Mouse (Mus musculus) small intestine, adult 2 months (tissue): ENCODE data around the gene Sec22a. TPM values are rescaled to one million over a fixed set of nuclear protein-coding genes. Genes with fewer than 3 reads are reported as not detected.
A peak's percentile ranks its signal among the peaks of the same experiment; 100 is the strongest.

ENCODE experiments used
- H3K27ac ChIP-seq: fragments of 200-500 bp; 2 replicates; pipeline ENCODE4 v1.5.1; 2012; ENCODE audit warnings: low read depth, low read length, control low read depth, inconsistent platforms; ENCODE audit not compliant: insufficient read depth
- H3K27me3 ChIP-seq: fragments of 200-500 bp; 2 replicates; pipeline ENCODE4 v1.6.1; 2012; ENCODE audit warnings: mild to moderate bottlenecking, moderate library complexity, low read length, inconsistent platforms; ENCODE audit not compliant: control insufficient read depth, insufficient read depth
- H3K36me3 ChIP-seq: fragments of 200-500 bp; 2 replicates; pipeline ENCODE4 v1.6.1; 2012; ENCODE audit warnings: mild to moderate bottlenecking, low read length, control low read depth, inconsistent platforms; ENCODE audit not compliant: control insufficient read depth, insufficient read depth
- H3K4me1 ChIP-seq: fragments of 200-500 bp; 2 replicates; pipeline ENCODE4 v1.6.1; 2012; ENCODE audit warnings: low read length, inconsistent platforms, mixed read lengths; ENCODE audit not compliant: control insufficient read depth, insufficient read depth, insufficient read length
- H3K4me3 ChIP-seq: fragments of 200-500 bp; 2 replicates; pipeline ENCODE4 v1.5.1; 2012; ENCODE audit warnings: low read depth, mild to moderate bottlenecking, control low read depth, inconsistent platforms, low read length, moderate library complexity
- CTCF ChIP-seq: fragments of 200-500 bp; IDR thresholded peaks from 2 replicates; pipeline ENCODE4 v1.5.1; 2012; ENCODE audit warnings: low read depth, mild to moderate bottlenecking, control low read depth, inconsistent platforms, low read length, moderate library complexity, mixed read lengths; ENCODE audit not compliant: insufficient replicate concordance, insufficient read length; ENCODE audit errors: extremely low read depth
- POLR2A ChIP-seq: fragments of 200-500 bp; IDR thresholded peaks from 2 replicates; pipeline ENCODE4 v1.6.1; 2012; ENCODE audit warnings: low read depth, mild to moderate bottlenecking, control low read depth, inconsistent platforms, low read length, moderate library complexity
- WGBS: fragments of 180-500 bp; shearing (Covaris S2); methylation state at CpG from one replicate; pipeline ENCODE4 v1.1.7; 2018; 5-methylcytosine and 5-hydroxymethylcytosine counted together
- polyA plus RNA-seq: library from polyadenylated mRNA; depleted of rRNA; stranded (reverse); fragments of >200 nt; gene quantifications from 2 replicates; pipeline ENCODE4 v1.2.3, GENCODE M21; 2012

Sec22a gene
- polyA plus RNA-seq, 1 experiment: 7.0 TPM

DNA sequence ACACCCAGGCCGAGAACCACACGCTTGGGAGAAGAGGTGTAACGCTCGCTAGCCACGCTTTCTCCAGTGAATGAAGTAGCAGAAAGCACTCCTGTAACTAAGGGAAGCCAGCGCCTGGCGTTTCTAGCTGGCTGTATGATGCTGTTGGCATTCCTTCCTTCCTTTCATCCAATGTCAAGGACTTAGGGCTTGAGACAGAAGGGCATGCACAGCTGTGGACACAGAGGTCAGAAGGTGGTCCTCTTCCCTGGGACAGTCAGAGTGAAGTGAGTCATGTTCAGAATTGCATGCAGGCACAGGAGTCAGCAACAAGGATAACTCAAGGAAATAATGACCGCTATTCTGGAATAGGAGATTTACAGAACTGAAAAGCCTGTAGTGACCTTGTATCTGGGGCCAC is 29.1 kb upstream of the Sec22a start:
- TF ChIP-seq CTCF (no peak), POLR2A (no peak)
- no peaks in the 10 kb centered on the region for H3K4me1 ChIP-seq
- H3K4me3 ChIP-seq: no peak overlapping the region
- H3K36me3 ChIP-seq: no peaks in the 10 kb centered on the region; the same call in 1 of the 2 replicates
- H3K27ac ChIP-seq: no peak overlapping the region
- WGBS: 85% methylated on average over 8 of the region's 8 CpGs
- H3K27me3 ChIP-seq: no peaks in the 10 kb centered on the region

DNA sequence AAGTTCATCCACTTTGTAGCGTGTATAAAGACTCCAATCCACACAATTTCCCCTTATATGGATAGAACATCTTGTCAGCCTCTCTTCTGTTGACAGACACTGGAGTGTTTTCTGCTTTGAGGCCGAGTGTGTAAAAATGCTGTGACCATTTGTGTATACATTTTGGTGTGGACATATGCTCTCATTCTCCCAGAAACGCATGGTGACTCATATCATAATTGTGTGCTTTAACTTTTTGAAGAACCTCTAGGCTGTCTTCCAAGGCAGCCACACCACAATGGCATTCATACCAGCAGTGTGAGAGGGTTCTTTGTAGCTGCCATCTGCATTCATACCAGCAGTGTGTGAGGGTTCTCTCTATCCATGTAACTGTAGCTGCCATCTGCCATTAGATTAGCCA is 21.9 kb upstream of the Sec22a start:
- TF ChIP-seq CTCF (no peak), POLR2A (no peak)
- no peak overlapping the region for H3K4me3 ChIP-seq
- 72% methylated on average over 3 of the region's 3 CpGs for WGBS
- no peaks in the 10 kb centered on the region for H3K27me3 ChIP-seq
- no peak overlapping the region for H3K27ac ChIP-seq
- no peaks in the 10 kb centered on the region for H3K4me1 ChIP-seq
- no peaks in the 10 kb centered on the region for H3K36me3 ChIP-seq

DNA sequence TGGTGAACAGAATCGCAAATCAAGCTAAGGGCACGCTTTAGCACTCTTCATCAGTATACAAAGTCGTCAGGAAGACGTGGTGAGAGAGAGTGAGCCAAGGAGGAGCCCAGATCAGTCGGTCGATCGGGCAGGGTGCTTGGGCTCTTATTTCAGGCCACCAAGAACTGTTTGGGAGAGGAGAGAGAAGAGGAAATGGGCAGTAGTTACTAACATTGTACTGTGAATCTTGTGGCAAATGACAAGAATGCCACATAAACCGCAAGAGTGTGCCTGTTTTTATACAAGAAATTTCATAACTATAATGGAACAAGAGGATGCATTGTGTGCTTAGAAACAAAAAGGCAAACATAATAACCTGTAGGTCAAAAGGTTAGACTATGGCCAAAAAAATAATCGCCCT is 16.3 kb upstream of the Sec22a start:
- Histone ChIP-seq H3K27ac (peak overlapping the region; percentile 77), H3K36me3 (no peaks in the 10 kb centered on the region), H3K27me3 (no peaks in the 10 kb centered on the region), H3K4me3 (no peak overlapping the region), H3K4me1 (peaks cover 6% of the 10 kb centered on the region; the same call in 1 of the 2 replicates)
- TF ChIP-seq CTCF: no peak
- TF ChIP-seq POLR2A: no peak
- 79% methylated on average over 9 of the region's 9 CpGs for WGBS

DNA sequence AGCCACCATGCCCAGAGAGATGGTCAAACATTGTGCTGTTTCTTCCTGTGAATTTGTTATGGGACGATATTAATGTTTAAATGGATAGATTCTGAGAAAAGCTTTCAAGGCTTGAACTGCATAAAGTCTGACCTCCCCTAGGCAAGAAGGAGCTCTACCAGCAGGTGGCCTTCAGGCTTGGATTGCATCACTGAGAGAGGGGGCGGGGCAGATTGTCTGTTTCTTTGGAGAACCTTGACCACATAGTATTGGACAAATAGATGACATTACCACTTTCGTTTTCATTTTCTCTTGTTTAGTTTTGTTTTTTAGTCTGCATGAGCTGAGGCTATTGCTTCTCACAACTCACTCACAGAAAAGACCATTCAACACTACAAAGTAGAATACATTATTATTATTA is 15.6 kb upstream of the Sec22a start:
- Histone ChIP-seq H3K4me1 (peaks cover 6% of the 10 kb centered on the region; the same call in 1 of the 2 replicates), H3K36me3 (no peaks in the 10 kb centered on the region), H3K4me3 (no peak overlapping the region), H3K27ac (no peak overlapping the region), H3K27me3 (no peaks in the 10 kb centered on the region)
- no peak for TF ChIP-seq POLR2A
- peak; percentile 52; the same call in 1 of the 2 replicates for TF ChIP-seq CTCF
- WGBS: 45% methylated on average over 3 of the region's 3 CpGs

DNA sequence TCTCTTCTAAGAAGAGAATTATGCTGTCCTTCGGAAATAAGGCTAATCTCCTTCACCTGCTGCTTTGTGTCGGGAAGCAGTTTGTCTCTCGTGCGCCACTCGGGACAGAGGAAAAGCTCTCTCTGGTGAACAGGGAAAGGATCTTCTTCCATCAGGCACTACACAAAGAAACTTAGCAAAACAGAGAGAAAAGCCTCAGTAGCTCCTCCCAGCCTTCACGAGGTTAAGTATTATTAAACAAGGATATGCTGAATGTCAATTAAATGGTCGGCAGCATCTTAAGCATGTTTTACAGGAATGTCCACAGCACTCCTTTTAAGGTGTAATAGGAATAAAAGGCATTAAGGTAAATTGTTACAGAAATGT is 328 bp upstream of the Sec22a start:
- Histone ChIP-seq H3K27ac (peak overlapping the region; percentile 48; the same call in 1 of the 2 replicates), H3K27me3 (no peaks in the 10 kb centered on the region), H3K36me3 (peaks cover 4% of the 10 kb centered on the region; the same call in 1 of the 2 replicates), H3K4me1 (no peaks in the 10 kb centered on the region; the same call in 1 of the 2 replicates), H3K4me3 (peak overlapping the region; percentile 95)
- under 1% methylated on average over 7 of the region's 7 CpGs for WGBS
- no peak for TF ChIP-seq POLR2A
- no peak for TF ChIP-seq CTCF

DNA sequence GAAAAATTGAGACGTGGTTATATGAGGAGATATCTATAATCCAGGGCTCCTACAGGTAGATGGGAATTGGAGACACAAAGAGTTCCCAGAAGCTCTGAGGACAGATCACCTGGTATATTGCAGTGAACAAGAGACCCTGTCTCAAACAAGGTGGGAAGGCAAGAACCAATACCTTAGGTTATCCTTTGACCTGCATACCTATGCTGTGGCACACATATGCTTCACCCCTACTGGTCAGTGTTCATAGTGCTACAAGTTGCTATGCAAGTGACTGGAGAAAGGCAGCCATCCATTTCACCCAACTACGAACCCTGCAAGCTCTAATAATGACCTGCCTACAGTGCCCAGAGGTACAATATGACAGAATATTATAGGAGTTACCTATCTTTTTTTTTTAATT is 1.5 kb downstream of the Sec22a start:
- Histone ChIP-seq H3K27me3 (no peaks in the 10 kb centered on the region), H3K36me3 (peaks cover 6% of the 10 kb centered on the region; the same call in 1 of the 2 replicates), H3K27ac (no peak overlapping the region), H3K4me1 (no peaks in the 10 kb centered on the region; the same call in 1 of the 2 replicates), H3K4me3 (no peak overlapping the region)
- no peak for TF ChIP-seq CTCF
- no peak for TF ChIP-seq POLR2A
- WGBS: 82% methylated on average over 2 of the region's 2 CpGs

DNA sequence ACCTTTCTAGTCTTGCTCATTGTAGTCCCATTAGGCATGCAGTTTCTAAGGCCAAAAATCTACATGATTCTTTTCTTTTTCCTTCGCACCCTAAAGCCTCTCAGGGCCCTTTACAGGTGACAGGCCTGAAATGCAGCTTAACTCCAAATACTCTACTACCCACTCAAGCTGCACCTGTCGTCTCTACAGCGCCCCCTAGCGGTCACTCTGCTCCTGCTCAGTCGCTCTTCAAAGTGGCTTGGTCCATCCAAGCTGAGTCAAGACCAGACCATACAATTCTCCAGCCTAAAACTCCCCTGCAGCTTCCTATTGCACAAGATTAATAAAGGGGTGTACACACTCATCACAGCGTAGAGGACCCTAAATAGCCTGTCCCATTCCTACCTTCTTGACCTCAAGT is 3.1 kb downstream of the Sec22a start:
- H3K36me3 ChIP-seq: peaks cover 7% of the 10 kb centered on the region
- 39% methylated on average over 6 of the region's 6 CpGs for WGBS
- H3K4me3 ChIP-seq: no peak overlapping the region
- no peaks in the 10 kb centered on the region for H3K27me3 ChIP-seq
- peak; percentile 86; the same call in 1 of the 2 replicates for TF ChIP-seq CTCF
- TF ChIP-seq POLR2A: no peak
- no peak overlapping the region for H3K27ac ChIP-seq
- no peaks in the 10 kb centered on the region; the same call in 1 of the 2 replicates for H3K4me1 ChIP-seq

DNA sequence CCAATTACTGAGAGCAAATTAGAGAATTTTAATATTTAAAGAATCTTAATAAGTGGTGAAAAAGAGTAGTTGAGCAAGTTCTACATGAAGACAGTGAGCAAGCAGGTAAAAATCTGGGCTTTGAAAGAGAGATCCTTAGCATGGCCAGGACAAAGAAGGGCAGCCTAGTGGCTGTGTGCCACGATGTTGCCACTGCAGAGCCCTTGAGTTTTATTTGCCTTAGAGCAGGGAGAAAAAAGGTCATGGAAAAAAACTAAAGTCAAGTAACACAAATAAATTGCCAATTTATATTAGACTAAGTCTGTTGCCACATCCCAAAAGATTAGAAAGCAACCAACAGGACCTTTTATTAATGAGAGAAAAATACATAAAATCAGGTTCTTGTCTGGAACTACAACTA is 6.3 kb downstream of the Sec22a start:
- Histone ChIP-seq H3K36me3 (peaks cover 11% of the 10 kb centered on the region), H3K27ac (no peak overlapping the region), H3K27me3 (no peaks in the 10 kb centered on the region), H3K4me3 (no peak overlapping the region), H3K4me1 (no peaks in the 10 kb centered on the region)
- no peak for TF ChIP-seq POLR2A
- no peak for TF ChIP-seq CTCF
- WGBS: 71% methylated on average over 1 of the region's 1 CpGs
